Mouse (Mus musculus) spleen, adult 2 months (tissue): ENCODE results near the gene Prrc2a.

Experiments used
- CTCF ChIP-seq: fragments of 200-500 bp; IDR thresholded peaks from 2 replicates; pipeline ENCODE4 v1.5.1; 2011; ENCODE audit warnings: mild to moderate bottlenecking, inconsistent platforms; ENCODE audit not compliant: insufficient read depth, insufficient read length, insufficient replicate concordance; ENCODE audit errors: extremely low read depth
- POLR2A ChIP-seq: fragments of 200-500 bp; IDR thresholded peaks from 2 replicates; pipeline ENCODE4 v1.6.1; 2011; ENCODE audit warnings: low read depth, low read length, inconsistent platforms

GRCm38 (mm10) chr17:35175968-35176367, 11.3 kb upstream of the Prrc2a start, which contains the start of gene Aif1:
- TF ChIP-seq CTCF: no peak
- TF ChIP-seq POLR2A: no peak
